Mouse (Mus musculus): ENCODE results near the gene Ces3a.
"Not testable (repeated sequence)": the region's sequence is repeated elsewhere in the genome, so short reads cannot be mapped to it uniquely, and the experiment has no call there.

Ces3a gene

DNA sequence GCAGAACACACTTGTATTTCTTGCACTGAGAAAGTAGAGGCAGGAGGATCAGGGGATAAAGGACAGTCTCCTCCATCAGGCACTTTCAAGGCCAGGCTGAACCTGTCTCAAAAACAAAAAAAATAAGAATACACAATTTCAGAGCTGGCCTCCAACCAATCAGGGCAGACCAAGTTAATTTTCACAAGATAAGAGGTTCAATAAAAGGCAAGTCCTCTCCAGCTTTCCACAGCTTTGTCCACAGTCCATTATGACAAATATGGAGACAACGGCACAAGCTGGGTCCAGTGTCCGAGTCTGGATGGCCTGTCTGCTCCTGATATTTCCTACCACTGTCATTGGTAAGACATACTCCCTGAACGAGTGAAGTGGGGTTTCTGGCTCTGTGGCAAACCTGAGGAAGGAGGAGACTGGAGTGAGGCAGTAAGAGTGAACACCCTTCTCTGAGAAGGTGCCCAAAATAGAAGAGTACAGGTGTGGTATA lies at the start of gene Ces3a:
Gene Ces3a (plus strand): TSS at position 231 of the 484 bp plus-strand sequence.
- no peak for DNase-seq

- DNase-seq, result no peak
Measured at GRCm38 (mm10) chr8:104999183-104999582, 49.2 kb upstream of the Ces3a start.

DNA sequence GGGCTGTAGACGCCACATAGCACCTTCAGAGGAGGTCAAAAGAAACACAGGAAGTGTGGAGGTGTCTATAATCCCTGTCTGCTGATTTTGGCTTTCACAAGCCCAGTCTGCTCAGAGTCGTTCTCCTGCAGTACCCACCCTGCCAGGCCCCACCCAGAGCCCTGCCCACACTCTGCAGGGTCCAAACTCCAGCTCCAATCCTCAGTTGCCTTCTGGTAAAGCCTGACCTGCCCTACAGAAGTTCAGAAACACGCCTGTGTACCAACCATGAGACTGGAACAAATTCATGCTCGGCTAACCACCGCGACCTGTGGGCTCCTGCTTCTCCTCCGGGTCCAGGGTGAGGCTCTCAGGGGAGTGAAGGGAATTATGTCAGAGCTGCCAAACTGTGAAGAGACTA lies 47.8 kb upstream of the Ces3a start, which contains the start of gene Ces2h:
Gene Ces2h (plus strand): TSS at position 268 of the 400 bp plus-strand sequence.
- DNase-seq, result no peak

DNA sequence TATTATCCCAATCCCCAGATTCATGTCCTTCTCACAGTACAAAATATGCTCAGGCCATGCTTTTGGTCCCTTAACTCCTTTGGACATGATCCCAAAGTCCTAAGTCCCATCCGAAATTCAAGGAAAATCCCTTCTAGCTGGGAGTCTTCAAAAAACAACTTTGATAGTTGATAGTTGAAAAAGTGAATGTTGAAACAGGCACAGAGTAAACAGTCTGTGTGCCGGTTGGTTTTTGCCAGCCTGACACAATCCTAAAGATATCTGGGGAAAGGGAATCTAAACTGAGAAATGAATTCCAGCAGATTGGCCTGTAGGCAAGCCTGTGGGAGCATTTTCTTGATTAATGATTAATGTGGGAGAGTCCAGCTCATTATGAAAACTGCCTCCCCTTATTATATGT lies 38.4 kb upstream of the Ces3a start:
- DNase-seq, result no peak

DNA sequence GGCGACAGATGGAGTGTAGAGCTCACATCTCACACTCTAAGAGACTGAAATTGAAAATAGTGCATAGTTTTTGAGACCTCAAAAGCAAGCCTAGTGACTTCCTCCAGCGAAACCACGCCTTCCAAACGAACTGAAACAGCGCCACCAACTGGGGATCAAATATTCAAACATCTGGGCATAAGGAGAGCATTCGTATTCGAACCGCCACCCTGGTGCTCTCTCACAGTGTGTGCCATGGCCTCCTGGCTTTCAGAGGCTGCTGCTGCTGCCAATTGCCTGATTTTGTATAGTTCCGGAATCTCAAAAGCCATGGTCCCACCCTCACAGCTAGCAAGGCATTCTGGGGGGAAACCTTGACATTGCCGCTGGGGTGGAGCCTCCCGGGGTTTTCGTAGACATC lies 37.3 kb upstream of the Ces3a start:
- peak; percentile 11 for DNase-seq

DNA sequence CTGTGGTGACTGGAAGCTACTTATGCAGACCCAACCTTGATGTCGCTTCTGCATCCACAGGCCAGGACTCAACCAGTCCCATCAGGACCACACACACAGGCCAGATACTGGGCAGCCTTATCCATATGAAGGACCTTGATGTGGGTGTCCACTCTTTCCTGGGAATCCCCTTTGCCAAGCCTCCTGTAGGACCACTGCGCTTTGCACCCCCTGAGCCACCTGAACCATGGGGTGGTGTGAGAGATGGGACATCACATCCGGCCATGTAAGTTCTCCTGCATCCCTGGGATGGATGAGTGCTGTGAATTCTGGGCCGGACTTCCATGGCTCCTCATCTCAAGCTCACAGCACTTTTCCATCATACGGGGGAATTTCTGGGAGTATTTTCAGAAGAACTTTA lies 34.0 kb upstream of the Ces3a start:
- no peak for DNase-seq

DNA sequence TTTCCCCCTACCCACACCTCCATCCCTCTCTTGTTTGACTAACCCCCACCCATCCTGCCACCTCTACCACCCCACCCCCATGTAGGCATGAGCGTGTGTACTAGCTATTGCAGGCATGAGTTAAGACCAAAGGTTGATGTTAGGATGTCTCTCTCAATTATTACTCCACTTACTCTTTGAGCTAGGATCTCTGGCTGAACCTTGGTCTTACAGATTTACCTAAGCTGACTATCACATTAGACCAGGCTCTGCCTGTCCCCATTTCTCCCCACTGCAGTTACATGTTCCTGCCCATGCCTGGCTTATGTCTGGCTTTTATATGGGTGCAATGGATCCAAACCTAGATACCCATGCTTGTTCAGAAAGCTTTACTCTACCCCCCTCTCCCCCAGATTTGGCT lies 26.4 kb upstream of the Ces3a start:
- DNase-seq, result no peak

GRCm38 (mm10) chr8:105023087-105023486 lies 25.3 kb upstream of the Ces3a start:
- DNase-seq, result no peak

DNA sequence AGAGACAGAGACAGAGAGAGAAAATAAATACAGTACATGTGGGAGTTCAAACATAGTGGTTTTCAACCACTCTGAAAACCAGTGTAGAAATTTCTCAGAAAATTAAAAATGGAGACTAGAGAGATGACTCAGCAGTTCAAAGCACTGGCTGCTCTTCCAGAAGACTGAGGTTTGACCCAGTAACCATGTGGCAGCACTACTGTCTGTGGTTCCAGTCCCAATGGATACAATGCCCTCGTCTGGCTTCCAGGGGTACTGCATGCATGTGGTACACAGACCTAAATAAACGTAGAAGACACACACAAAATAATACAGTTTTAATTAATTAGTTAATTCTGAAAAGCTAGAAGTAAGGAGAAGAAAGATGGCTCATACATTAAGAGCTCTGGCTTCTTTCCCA lies 23.4 kb upstream of the Ces3a start:
- DNase-seq, result peak; percentile 10

- no peak for DNase-seq
Measured at GRCm38 (mm10) chr8:105043510-105043909, 4.9 kb upstream of the Ces3a start.

DNA sequence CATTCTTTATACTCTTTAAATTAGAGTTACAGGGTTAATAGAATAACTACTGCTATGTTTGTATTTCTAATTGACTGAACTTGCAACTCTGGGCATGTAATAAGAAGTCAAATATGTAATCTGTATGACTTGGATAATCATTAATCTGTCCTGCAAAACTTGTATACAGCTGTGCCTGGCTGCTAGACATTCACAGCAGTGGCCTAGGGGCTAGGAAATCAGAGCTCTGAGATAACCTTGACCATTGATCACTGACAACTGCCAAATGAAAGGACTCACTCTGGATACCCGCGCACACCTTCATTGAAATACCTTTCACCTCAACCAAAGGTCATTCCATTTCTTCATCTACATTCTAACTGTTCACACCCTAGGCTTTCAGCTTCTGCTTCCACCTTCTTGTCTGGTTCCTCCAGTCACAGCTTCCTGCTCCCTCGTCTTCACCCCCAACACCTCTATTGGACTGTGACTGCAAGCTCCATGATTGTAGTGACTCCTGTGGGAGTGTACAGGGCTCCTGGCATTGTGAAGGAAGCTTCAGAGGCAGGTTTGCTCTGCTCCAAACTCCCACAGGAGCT lies 2.5 kb upstream of the Ces3a start:
- DNase-seq, result no peak

DNA sequence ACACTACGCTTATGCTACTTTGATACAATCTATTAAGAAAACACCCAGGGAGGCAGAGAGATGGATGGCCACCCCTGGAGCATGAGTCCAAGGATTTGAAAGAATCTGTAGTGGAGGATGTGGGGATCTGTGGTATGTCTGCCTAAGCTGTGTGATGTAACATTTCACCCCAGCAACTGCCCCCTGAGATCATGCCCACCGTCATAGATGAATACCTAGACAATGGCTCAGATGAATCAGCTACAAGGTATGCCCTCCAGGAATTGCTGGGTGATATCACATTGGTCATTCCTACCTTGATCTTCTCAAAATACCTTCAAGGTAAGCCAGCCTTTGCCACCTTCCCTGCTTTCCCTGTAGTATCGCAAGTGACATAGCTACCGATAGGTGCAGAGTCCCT lies 7.8 kb downstream of the Ces3a start:
- DNase-seq, result no peak

DNA sequence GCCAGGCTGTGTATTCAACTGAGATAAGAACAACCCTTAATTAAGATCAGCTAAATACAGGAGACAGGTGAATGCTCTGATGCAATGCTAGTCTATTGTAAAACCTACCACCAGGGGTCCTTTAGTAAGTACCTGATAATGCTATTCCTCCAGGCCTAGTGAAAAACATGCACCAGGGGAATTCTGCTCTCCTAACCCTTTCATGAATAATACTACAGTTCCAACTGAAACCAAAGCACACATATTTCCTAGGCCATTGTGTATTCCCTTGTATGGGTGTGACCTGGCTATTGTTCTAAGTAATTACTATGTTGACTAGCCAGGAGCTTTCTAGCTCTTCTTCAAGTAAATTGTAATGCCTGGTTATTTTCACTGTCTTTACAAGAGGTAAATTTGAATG lies 11.7 kb downstream of the Ces3a start:
- no peak for DNase-seq

DNA sequence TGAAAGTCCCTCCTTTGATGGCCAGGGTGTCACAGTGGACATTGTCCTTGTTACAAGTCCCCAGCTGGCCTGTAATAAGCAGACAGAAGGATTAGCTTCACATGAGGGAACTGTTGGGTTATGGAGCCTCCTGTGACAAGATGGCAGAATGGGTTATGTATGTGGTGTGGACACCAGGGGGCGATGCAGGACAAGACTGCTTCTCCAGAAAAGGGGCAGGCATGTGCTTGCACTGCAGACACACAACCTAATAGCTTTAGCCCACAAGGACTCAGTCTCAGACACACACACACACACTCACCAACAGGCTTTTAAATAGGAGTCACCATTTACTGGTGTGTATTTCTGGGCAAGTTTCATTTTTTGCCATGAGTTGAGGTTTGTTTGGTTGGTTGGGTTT lies 18.4 kb downstream of the Ces3a start:
- peak; percentile 71 for DNase-seq

DNA sequence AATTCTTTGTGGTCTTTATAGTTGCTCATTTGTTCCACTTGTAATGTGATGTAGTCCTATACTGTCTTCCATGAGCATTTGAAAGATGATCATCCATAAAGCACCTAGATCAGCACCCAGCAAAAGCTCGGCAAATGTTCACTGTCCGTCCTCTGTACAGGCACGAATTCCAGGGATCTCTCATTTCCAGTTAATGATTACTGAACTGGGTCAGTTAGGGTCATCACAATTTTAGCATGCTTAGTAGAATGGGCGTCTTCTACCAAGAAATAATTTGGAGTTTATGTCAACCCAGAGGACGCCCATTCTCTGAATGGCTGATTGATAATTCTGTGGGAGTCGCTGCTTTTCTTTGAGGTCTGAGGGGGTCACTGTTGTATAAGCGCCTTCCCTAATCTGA lies 19.5 kb downstream of the Ces3a start:
- DNase-seq, result not testable (repeated sequence)

- no peak for DNase-seq
Measured at GRCm38 (mm10) chr8:105068971-105069370, 20.6 kb downstream of the Ces3a start.

DNA sequence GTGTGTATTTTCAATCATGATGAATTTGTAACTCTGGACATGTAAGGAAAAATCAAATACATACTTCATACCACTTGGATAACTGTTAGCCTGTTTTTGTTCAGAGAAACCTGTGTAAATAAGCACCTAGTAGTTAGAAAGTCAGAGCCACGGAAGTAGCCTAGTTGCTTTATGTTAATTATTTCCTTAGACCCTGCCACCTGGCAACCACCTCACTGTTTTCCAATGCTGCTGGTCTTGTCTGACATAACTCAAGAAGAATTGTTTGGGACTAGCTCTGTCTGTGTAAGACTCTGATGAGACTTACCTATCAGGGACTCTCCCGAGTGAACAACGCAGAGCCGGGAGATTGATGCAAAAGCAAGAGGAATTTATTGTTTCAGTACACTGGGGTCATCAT lies 28.2 kb downstream of the Ces3a start:
- DNase-seq, result no peak

GRCm38 (mm10) chr8:105077071-105077470 lies 28.7 kb downstream of the Ces3a start:
- no peak for DNase-seq

DNA sequence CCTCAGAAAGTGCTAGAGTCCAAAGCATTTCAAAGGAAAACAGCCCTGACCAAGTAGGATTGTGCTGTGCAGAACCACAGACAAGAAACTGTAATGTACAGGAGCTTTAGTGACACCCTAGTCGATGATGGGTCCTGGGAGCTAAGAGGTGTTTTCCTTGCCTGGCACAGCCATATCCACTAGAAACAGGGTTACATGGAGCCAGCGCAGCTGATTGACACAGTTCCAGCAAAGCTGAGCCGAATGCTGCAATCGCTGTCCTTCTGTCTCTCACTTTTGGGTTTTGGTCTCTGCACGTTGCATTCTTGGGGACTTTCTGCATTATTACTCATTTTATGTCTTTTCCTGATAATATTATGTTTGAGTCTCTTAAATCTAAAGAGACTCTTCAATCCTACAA lies 30.2 kb downstream of the Ces3a start:
- no peak for DNase-seq

DNA sequence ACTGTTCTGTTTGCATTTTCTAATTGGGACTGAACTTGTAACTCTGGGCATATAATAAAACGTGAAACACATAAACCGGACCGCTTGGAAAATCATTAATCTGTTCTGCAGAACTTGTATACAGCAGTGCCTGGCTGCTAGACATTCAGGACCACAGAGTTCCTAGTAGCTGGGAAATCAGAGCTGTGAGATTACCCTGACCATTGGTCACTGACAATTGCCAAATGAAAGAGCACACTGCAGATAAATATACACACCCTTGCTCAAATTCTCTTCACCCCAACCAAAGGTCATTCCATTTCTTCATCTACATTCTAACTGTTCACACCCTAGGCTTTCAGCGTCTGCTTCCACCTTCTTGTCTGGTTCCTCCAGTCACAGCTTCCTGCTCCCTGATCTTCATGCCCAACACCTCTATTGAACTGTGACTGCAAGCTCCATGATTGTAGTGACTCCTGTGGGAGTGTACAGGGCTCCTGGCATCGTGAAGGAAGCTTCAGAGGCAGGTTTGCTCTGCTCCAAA lies 32.5 kb downstream of the Ces3a start:
- no peak for DNase-seq

DNA sequence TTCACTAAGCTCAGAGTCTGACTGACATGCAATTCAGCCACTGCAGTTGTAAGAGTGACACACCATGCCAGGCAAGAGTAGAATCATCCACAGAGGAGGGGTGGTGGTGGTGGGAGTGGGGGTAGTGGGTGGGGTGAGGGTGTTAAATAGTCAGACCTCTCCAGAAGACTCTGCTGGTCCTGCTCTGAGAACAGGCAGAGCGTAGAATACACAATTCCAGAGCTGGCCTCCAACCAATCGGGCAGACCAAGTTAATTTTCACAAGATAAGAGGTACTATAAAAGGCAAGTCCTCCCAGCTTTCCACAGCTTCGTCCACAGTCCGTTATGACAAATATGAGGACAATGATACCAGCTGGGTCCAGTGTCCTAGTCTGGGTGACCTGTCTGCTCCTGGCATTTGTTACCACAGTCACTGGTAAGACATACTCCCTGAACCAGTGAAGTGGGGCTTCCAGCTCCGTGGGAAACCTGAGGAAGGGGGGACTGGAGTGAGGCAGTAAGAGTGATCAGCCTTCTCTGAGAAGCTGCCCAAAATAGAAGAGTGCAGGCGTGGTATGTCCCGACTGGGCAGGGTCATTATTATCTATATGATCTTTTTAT lies 35.1 kb downstream of the Ces3a start, which contains the start of gene Ces3b:
Gene Ces3b (plus strand): TSS at position 305 of the 602 bp plus-strand sequence.
- no peak for DNase-seq

- DNase-seq, result not testable (repeated sequence)
Measured at GRCm38 (mm10) chr8:105088166-105088565, 39.8 kb downstream of the Ces3a start.

DNA sequence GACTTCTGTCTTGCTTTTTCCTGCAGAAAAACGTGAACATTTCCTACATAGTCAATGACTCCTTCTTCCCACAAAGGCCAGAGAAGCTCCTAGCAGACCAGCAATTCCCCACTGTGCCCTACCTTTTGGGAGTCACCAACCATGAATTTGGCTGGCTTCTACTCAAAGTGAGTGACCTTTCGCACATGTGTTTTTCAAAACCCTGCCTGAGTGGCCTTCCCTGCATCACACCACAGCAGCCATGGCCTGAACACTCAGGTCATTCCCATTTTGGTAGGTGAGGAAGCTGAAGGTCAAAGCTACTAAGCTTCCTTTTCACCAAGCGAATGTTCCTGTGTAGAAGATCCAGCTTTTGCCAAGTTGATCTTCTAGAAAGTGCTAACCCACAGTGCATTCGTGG lies 40.2 kb downstream of the Ces3a start:
- DNase-seq, result no peak

- no peak for DNase-seq
Measured at GRCm38 (mm10) chr8:105093992-105094391, 45.6 kb downstream of the Ces3a start.
